Mouse (Mus musculus) myocyte (in vitro differentiated cells): Measurements from ENCODE around the gene Ceacam1. TPM values are rescaled to one million over a fixed set of nuclear protein-coding genes. Genes with fewer than 3 reads are reported as not detected.

Experiments used
- H3K27me3 ChIP-seq: one replicate; pipeline ENCODE4 v1.6.1; 2011; ENCODE audit not compliant: control insufficient read depth, insufficient read depth, insufficient read length
- H3K36me3 ChIP-seq: one replicate; pipeline ENCODE4 v1.6.1; 2011; ENCODE audit not compliant: control insufficient read depth, insufficient read depth
- H3K4me2 ChIP-seq: one replicate; pipeline ENCODE4 v1.6.1; 2011; ENCODE audit warnings: low read depth, control low read depth
- H3K4me3 ChIP-seq: one replicate; pipeline ENCODE4 v1.5.1; 2011; ENCODE audit warnings: mild to moderate bottlenecking, control low read depth, moderate library complexity
- H3K79me2 ChIP-seq: one replicate; pipeline ENCODE4 v1.6.1; 2011; ENCODE audit not compliant: control insufficient read depth, insufficient read depth
- H3ac ChIP-seq: one replicate; pipeline ENCODE4 v1.6.1; 2011; ENCODE audit not compliant: control insufficient read depth, insufficient read length
- CEBPB ChIP-seq: IDR thresholded peaks from 2 replicates; pipeline ENCODE4 v1.6.1; 2011; ENCODE audit warnings: mild to moderate bottlenecking, moderate library complexity; ENCODE audit not compliant: poor library complexity, insufficient read depth, severe bottlenecking
- E2F4 ChIP-seq: IDR thresholded peaks from one replicate; pipeline ENCODE4 v1.6.1; 2011; ENCODE audit warnings: mild to moderate bottlenecking, control low read depth, moderate library complexity; ENCODE audit not compliant: insufficient read depth
- MAX ChIP-seq: IDR thresholded peaks from one replicate; pipeline ENCODE4 v1.6.1; 2011; ENCODE audit warnings: low read depth, mild to moderate bottlenecking, control low read depth
- MYOD1 ChIP-seq, 3 experiments: IDR thresholded peaks; one replicate each; pipeline ENCODE4 v1.6.1; 2011; ENCODE audit warnings: control low read depth in 2 of 3, low read depth in 2 of 3, mild to moderate bottlenecking in 2 of 3, moderate library complexity in 1 of 3; ENCODE audit not compliant: insufficient read length in 2 of 3, control insufficient read depth in 1 of 3
- MYOG ChIP-seq, 3 experiments: IDR thresholded peaks; one replicate each; pipeline ENCODE4 v1.6.1; 2011; ENCODE audit warnings: control low read depth in 2 of 3, low read depth in 2 of 3, mild to moderate bottlenecking in 2 of 3; ENCODE audit not compliant: insufficient read length in 2 of 3, control insufficient read depth in 1 of 3, insufficient read depth in 1 of 3
- POLR2A ChIP-seq: IDR thresholded peaks from one replicate; pipeline ENCODE4 v1.6.1; 2011; ENCODE audit warnings: low read depth, mild to moderate bottlenecking, control low read depth, moderate library complexity; ENCODE audit not compliant: insufficient read length
- POLR2AphosphoS2 ChIP-seq: IDR thresholded peaks from one replicate; pipeline ENCODE4 v1.6.1; 2011; ENCODE audit warnings: low read depth, control low read depth; ENCODE audit not compliant: insufficient read length
- REST ChIP-seq: IDR thresholded peaks from one replicate; pipeline ENCODE4 v1.6.1; 2011; ENCODE audit warnings: mild to moderate bottlenecking, control low read depth, moderate library complexity; ENCODE audit not compliant: insufficient read depth, insufficient read length
- SRF ChIP-seq: IDR thresholded peaks from one replicate; pipeline ENCODE4 v1.6.1; 2011; ENCODE audit warnings: low read depth; ENCODE audit not compliant: control insufficient read depth, insufficient read length
- TCF12 ChIP-seq: IDR thresholded peaks from one replicate; pipeline ENCODE4 v1.6.1; 2011; ENCODE audit warnings: mild to moderate bottlenecking, control low read depth; ENCODE audit not compliant: poor library complexity, insufficient read depth, severe bottlenecking
- TCF3 ChIP-seq: IDR thresholded peaks from one replicate; pipeline ENCODE4 v1.6.1; 2011; ENCODE audit warnings: low read depth, control low read depth; ENCODE audit not compliant: insufficient read length
- USF1 ChIP-seq: IDR thresholded peaks from one replicate; pipeline ENCODE4 v1.6.1; 2011; ENCODE audit warnings: low read depth, mild to moderate bottlenecking, control low read depth, moderate library complexity
- polyA plus RNA-seq: library from polyadenylated mRNA; unstranded; fragments of >200 nt; fragmentation: generic; extraction: Trizol; gene quantifications from one replicate; pipeline ENCODE4 v1.2.1, GENCODE M21; 2012; ENCODE audit warnings: missing spikeins

Gene Ceacam1
- polyA plus RNA-seq, 1 experiment = not detected

DNA sequence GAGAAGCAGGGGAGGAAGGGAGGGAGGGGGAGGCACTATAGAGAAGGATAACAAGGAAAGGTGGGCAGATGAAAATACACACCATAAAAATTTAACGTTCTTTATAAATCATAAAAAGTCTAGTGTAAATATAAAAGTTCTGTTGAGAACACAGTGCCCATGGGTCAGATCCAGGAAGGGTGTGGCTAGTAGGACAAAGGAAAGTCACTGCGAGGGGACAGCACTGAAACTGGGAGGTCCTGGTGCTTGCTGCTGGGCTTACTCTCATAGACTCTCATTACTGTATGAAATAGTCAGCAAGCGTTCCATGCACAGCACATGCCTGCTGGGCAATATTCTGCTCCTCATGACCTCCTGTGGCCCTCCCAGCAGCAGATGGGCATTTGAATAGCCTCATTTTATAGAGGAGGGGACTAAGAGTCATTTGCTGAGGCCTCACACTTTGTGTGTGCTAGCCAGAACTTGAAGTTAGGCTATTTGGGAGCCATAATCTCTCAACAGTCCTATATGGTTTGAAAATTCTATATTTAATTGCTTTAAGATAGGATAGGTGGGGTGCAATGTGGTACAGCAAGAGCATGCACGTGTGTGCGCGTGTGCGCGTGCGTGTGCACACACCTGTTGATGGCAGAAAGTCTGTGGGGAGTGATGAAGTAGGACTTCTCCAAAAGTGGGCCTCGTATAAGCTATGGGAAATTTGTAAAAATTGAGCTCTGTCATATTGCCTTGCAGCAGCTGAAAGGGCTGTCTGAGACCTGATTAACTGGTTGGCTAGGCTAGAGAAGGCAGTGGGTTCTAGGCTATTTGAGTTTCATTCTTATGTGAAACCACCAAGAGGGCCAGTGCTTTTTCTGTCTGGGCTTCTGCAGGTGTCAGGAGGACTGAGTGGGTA lies 42.5 kb downstream of the Ceacam1 start:
- H3K36me3 ChIP-seq = no peaks in the 10 kb centered on the region
- no peak overlapping the region for H3K4me3 ChIP-seq
- H3ac ChIP-seq = no peak overlapping the region
- no peak overlapping the region for H3K4me2 ChIP-seq
- no peak for TF ChIP-seq MAX
- no peak for TF ChIP-seq REST
- no peak for TF ChIP-seq CEBPB
- no peak for TF ChIP-seq TCF3
- no peak for TF ChIP-seq POLR2AphosphoS2
- TF ChIP-seq USF1 = no peak
- TF ChIP-seq MYOG (IDR thresholded peaks at IDR 0.05; ENCODE audit: control insufficient read depth in 1 of 3, insufficient read depth in 1 of 3, insufficient read length in 2 of 3, low read depth in 2 of 3) = no peak
- no peak for TF ChIP-seq POLR2A
- TF ChIP-seq MYOD1 (IDR thresholded peaks at IDR 0.05; ENCODE audit: control insufficient read depth in 1 of 3, insufficient read length in 2 of 3, low read depth in 2 of 3) = no peak
- TF ChIP-seq TCF12 = no peak
- no peak for TF ChIP-seq E2F4
- no peak for TF ChIP-seq SRF
- H3K27me3 ChIP-seq = no peaks in the 10 kb centered on the region
- no peaks in the 10 kb centered on the region for H3K79me2 ChIP-seq

- no peak overlapping the region for H3K4me3 ChIP-seq
- TF ChIP-seq MYOD1 (IDR thresholded peaks at IDR 0.05; ENCODE audit: control insufficient read depth in 1 of 3, insufficient read length in 2 of 3, low read depth in 2 of 3) = no peak
- no peak for TF ChIP-seq MYOG (IDR thresholded peaks at IDR 0.05; ENCODE audit: control insufficient read depth in 1 of 3, insufficient read depth in 1 of 3, insufficient read length in 2 of 3, low read depth in 2 of 3)
- TF ChIP-seq SRF = no peak
- no peak for TF ChIP-seq MAX
- no peak for TF ChIP-seq POLR2A
- TF ChIP-seq CEBPB = no peak
- TF ChIP-seq REST = no peak
- no peak for TF ChIP-seq E2F4
- no peak for TF ChIP-seq TCF12
- no peak for TF ChIP-seq USF1
- no peak for TF ChIP-seq TCF3
- no peaks in the 10 kb centered on the region for H3K36me3 ChIP-seq
- H3K79me2 ChIP-seq = no peaks in the 10 kb centered on the region
- no peak overlapping the region for H3K4me2 ChIP-seq
- H3ac ChIP-seq = no peak overlapping the region
- H3K27me3 ChIP-seq = no peaks in the 10 kb centered on the region
These were observed 43.4 kb downstream of the Ceacam1 start for GRCm38 (mm10) chr7:25433781-25434560.

DNA sequence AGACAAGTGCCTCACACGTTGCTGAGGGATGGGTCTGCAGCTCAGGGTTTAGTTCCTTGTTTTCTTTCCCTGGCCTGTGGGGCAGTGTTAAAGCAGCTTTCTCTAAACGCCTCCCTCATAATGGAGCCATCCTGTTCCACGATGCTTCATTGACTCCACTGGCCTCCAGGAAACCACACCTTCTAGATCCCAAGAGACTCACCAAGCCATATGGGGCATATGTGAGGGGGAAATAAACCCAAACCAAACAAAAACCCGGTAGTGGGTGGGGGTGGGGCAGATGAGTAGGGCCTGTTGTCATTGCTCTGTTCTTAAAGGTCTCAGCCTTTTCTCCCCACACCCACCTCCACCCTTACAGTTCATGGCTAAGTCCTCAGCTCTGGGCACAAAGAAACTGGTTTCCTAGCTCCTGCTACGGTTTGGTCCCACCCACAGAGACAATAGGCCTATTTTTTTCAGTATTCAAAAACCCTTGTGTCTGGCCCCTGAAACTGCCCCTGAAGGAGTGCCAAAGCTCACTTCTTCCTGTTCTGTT lies 44.3 kb downstream of the Ceacam1 start:
- Histone ChIP-seq H3K4me2 (no peak overlapping the region), H3ac (no peak overlapping the region), H3K79me2 (no peaks in the 10 kb centered on the region), H3K4me3 (no peak overlapping the region), H3K27me3 (no peaks in the 10 kb centered on the region), H3K36me3 (no peaks in the 10 kb centered on the region)
- TF ChIP-seq TCF3 = no peak

DNA sequence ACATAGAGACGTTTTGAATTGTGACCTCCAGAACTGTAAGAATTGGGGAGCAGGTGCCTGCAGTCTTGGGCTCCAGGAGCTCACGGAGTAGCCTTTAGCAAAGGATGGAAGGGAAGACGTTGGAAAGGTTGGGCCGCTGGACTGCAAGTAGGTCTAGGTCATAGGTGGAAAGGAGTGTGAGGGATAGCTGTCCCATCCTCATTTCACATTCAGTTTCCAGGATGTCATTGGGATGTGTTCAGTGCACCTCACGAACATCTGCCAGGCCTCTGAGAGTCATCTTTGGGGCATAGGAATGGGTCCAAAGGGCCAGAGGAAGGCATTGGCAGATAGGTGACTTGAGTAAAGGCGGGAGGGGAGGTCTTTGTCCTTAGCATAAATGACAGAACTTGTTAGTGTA lies 45.0 kb downstream of the Ceacam1 start:
- Histone ChIP-seq H3K36me3 (no peaks in the 10 kb centered on the region), H3ac (no peak overlapping the region), H3K4me2 (no peak overlapping the region), H3K4me3 (no peak overlapping the region), H3K27me3 (no peaks in the 10 kb centered on the region), H3K79me2 (no peaks in the 10 kb centered on the region)
- TF ChIP-seq SRF (no peak), E2F4 (no peak), POLR2AphosphoS2 (no peak), MYOG (IDR thresholded peaks at IDR 0.05; ENCODE audit: control insufficient read depth in 1 of 3, insufficient read depth in 1 of 3, insufficient read length in 2 of 3, low read depth in 2 of 3) (no peak), TCF3 (no peak), MAX (no peak), REST (no peak)
